Mouse (Mus musculus) testis, adult 2 months (tissue): ENCODE results near the gene Cacng2.

ENCODE experiments used
- CTCF ChIP-seq: fragments of 200-500 bp; IDR thresholded peaks from 2 replicates; pipeline ENCODE4 v1.5.1; 2012; ENCODE audit warnings: low read depth, mild to moderate bottlenecking, inconsistent platforms, low read length, moderate library complexity; ENCODE audit not compliant: control insufficient read depth, insufficient read depth, insufficient replicate concordance
- POLR2A ChIP-seq: fragments of 200-500 bp; IDR thresholded peaks from 2 replicates; pipeline ENCODE4 v1.6.1; 2012; ENCODE audit warnings: low read depth, mild to moderate bottlenecking, inconsistent platforms, low read length, moderate library complexity; ENCODE audit not compliant: control insufficient read depth

DNA sequence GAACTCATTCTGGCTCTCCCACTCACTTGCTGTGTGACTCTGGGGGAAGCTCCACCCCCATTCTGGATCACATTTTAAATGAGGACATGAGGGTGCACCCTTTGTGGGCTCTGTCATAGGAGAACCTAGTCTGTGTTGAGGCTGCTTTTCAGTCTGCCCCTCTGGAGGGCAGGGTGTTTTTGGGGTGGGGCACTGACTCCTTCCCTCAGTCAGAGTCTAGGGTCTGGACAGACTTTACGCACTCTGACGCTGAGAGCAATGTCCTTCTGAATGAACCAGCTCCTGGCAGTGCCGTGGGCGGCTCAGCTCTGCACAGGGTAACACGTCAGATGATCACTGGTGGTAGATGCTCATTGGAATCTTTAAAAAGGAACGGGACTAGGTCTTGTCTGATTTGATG, 75.0 kb downstream of the Cacng2 start:
- TF ChIP-seq CTCF (no peak), POLR2A (no peak)
